Mouse (Mus musculus): ENCODE measurements around the gene St6gal1. TPM values are rescaled to one million over a fixed set of nuclear protein-coding genes. Genes with fewer than 3 reads are reported as not detected.
A peak's percentile ranks its signal among the peaks of the same experiment; 100 is the strongest.
"Not testable (repeated sequence)": the region's sequence is repeated elsewhere in the genome, so short reads cannot be mapped to it uniquely, and the experiment has no call there.

St6gal1 gene
- polyA plus RNA-seq (2016; fragmentation: Nextera tagmentation; extraction: Ambion mirVana): 21.5 and 24.1 TPM in 2 replicates

GRCm38 (mm10) chr16:23224671-23225068, at the start of gene St6gal1:
St6gal1 (plus strand) TSS chr16:23224740.
- Histone ChIP-seq H3K9ac (replicated peaks) (peak within 1 kb of the TSS; percentile 94), H3K36me3 (no peaks in the 10 kb centered on the region), H3K9me3 (no peaks in the 10 kb centered on the region), H3K27me3 (no peaks in the 10 kb centered on the region), H3K4me1 (replicated peaks) (peaks cover 26% of the 10 kb centered on the region), H3K4me3 (replicated peaks) (peak within 1 kb of the TSS; percentile 76), H3K4me2 (peak within 1 kb of the TSS; percentile 78), H3K27ac (peak within 1 kb of the TSS; percentile 91)
- ATAC-seq (ENCODE audit: insufficient number of reproducible peaks, insufficient read depth, low FRiP score, low TSS enrichment, low read depth): peak; percentile 82
- 0% methylated on average over 20 of the region's 20 CpGs for WGBS

DNA sequence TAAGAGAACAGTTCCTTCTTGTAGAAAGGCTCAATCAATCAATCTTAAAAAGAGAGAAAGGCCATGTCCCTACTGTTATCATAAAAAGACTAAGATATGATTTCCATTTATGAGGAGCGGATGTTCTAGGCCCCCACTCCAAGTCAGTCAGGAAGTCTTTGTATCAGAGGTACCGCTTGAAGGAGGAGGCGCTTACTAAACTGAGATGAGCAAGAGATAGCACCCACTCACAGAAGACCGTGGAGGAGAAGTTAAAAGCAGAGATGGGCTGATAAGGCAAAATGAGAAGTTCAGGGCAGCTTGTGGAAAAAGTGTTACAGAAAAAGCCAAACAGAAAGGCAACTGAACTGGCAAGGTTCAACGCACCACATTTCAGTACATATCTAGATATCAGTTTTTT, 49.7 kb upstream of the St6gal1 start:
- Histone ChIP-seq H3K27me3 (no peaks in the 10 kb centered on the region), H3K36me3 (no peaks in the 10 kb centered on the region), H3K9ac (replicated peaks) (no peak overlapping the region), H3K4me3 (replicated peaks) (no peak overlapping the region), H3K4me2 (no peak overlapping the region), H3K27ac (no peak overlapping the region), H3K4me1 (replicated peaks) (no peaks in the 10 kb centered on the region), H3K9me3 (0 out of 2 replicates have a peak, but pooled peaks cover 7% of the 10 kb centered on the region)
- 93% methylated on average over 5 of the region's 5 CpGs for WGBS
- ATAC-seq (ENCODE audit: insufficient number of reproducible peaks, insufficient read depth, low FRiP score, low TSS enrichment, low read depth): no peak

DNA sequence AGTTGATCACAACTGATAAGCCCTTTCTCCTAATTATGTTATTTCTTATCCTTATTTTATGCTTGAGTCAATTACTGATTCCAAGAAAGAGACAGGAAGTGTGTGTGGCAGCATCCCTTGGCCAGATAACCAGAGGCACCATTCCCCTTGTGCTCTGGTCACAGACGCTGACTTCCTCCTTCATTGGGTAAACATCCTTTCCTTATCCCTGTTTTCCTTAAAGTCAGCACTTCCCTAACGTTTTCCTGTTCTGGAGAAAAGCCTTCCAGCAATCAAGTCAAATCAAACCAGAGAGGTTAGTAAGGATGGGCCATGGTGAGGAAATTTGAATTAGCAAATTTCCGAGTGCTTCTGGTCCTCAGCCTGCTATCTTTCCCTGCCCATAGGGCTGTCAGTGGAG, 48.6 kb upstream of the St6gal1 start:
- Histone ChIP-seq H3K36me3 (no peaks in the 10 kb centered on the region), H3K4me3 (replicated peaks) (no peak overlapping the region), H3K27me3 (no peaks in the 10 kb centered on the region), H3K9me3 (0 out of 2 replicates have a peak, but pooled peaks cover 7% of the 10 kb centered on the region), H3K4me1 (replicated peaks) (no peaks in the 10 kb centered on the region), H3K4me2 (no peak overlapping the region), H3K9ac (replicated peaks) (no peak overlapping the region), H3K27ac (no peak overlapping the region)
- WGBS: 60% methylated on average over 3 of the region's 3 CpGs
- no peak for ATAC-seq (ENCODE audit: insufficient number of reproducible peaks, insufficient read depth, low FRiP score, low TSS enrichment, low read depth)

GRCm38 (mm10) chr16:23177856-23178255, 46.7 kb upstream of the St6gal1 start:
- no peak overlapping the region for H3K9ac ChIP-seq (replicated peaks)
- 0 out of 2 replicates have a peak, but pooled peaks cover under 1% of the 10 kb centered on the region for H3K9me3 ChIP-seq
- no peak overlapping the region for H3K27ac ChIP-seq
- no peaks in the 10 kb centered on the region for H3K36me3 ChIP-seq
- H3K4me2 ChIP-seq: no peak overlapping the region
- H3K27me3 ChIP-seq: no peaks in the 10 kb centered on the region
- no peaks in the 10 kb centered on the region for H3K4me1 ChIP-seq (replicated peaks)
- ATAC-seq (ENCODE audit: insufficient number of reproducible peaks, insufficient read depth, low FRiP score, low TSS enrichment, low read depth): no peak
- 96% methylated on average over 2 of the region's 2 CpGs for WGBS
- no peak overlapping the region for H3K4me3 ChIP-seq (replicated peaks)

- ATAC-seq (ENCODE audit: insufficient number of reproducible peaks, insufficient read depth, low FRiP score, low TSS enrichment, low read depth): no peak
- no peaks in the 10 kb centered on the region for H3K4me1 ChIP-seq (replicated peaks)
- H3K9ac ChIP-seq (replicated peaks): no peak overlapping the region
Observed at GRCm38 (mm10) chr16:23178796-23179195, 45.7 kb upstream of the St6gal1 start.

DNA sequence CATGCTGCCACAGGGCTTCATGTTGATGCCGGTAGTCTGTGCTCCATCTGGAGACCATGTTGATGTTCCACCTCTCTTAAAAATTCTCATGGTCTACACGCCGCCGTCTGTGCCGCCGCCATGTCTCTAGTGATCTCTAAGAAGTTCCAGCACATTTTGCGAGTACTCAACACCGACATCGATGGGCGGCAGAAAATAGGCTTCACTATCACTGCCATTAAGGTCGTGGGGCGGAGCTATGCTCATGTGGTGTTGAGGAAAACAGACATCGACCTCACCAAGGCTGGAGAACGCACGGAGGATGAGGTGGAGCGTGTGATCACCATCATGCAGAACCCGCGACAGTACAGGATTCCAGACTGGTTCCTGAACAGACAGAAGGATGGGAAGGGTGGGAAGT, 45.1 kb upstream of the St6gal1 start:
- not testable (repeated sequence) for H3K9me3 ChIP-seq; H3K27ac ChIP-seq; H3K9ac ChIP-seq (replicated peaks); H3K27me3 ChIP-seq; H3K36me3 ChIP-seq; H3K4me1 ChIP-seq (replicated peaks); ATAC-seq (ENCODE audit: insufficient number of reproducible peaks, insufficient read depth, low FRiP score, low TSS enrichment, low read depth); H3K4me3 ChIP-seq (replicated peaks); H3K4me2 ChIP-seq
- 90% methylated on average over 18 of the region's 18 CpGs for WGBS

More at GRCm38 (mm10) chr16:23178796-23179195, 45.7 kb upstream of the St6gal1 start:
- Histone ChIP-seq H3K4me2 (no peak overlapping the region), H3K27ac (no peak overlapping the region), H3K4me3 (replicated peaks) (no peak overlapping the region), H3K36me3 (no peaks in the 10 kb centered on the region), H3K27me3 (no peaks in the 10 kb centered on the region), H3K9me3 (no peaks in the 10 kb centered on the region)
- WGBS: 92% methylated on average over 5 of the region's 5 CpGs

- ATAC-seq (ENCODE audit: insufficient number of reproducible peaks, insufficient read depth, low FRiP score, low TSS enrichment, low read depth): no peak
- 66% methylated on average over 4 of the region's 4 CpGs for WGBS
Observed at GRCm38 (mm10) chr16:23181054-23181453, 43.5 kb upstream of the St6gal1 start.

GRCm38 (mm10) chr16:23181487-23181886, 43.1 kb upstream of the St6gal1 start:
- no peaks in the 10 kb centered on the region for H3K9me3 ChIP-seq
- no peaks in the 10 kb centered on the region for H3K4me1 ChIP-seq (replicated peaks)
- 80% methylated on average over 3 of the region's 3 CpGs for WGBS
- no peak overlapping the region for H3K4me2 ChIP-seq
- no peak overlapping the region for H3K27ac ChIP-seq
- no peak overlapping the region for H3K4me3 ChIP-seq (replicated peaks)
- no peak overlapping the region for H3K9ac ChIP-seq (replicated peaks)
- H3K36me3 ChIP-seq: no peaks in the 10 kb centered on the region
- H3K27me3 ChIP-seq: no peaks in the 10 kb centered on the region
- ATAC-seq (ENCODE audit: insufficient number of reproducible peaks, insufficient read depth, low FRiP score, low TSS enrichment, low read depth): no peak

More at GRCm38 (mm10) chr16:23181054-23181453, 43.5 kb upstream of the St6gal1 start:
- Histone ChIP-seq H3K36me3 (no peaks in the 10 kb centered on the region), H3K27ac (no peak overlapping the region), H3K27me3 (no peaks in the 10 kb centered on the region), H3K4me1 (replicated peaks) (no peaks in the 10 kb centered on the region), H3K9me3 (no peaks in the 10 kb centered on the region), H3K9ac (replicated peaks) (no peak overlapping the region), H3K4me2 (no peak overlapping the region), H3K4me3 (replicated peaks) (no peak overlapping the region)

- no peaks in the 10 kb centered on the region for H3K36me3 ChIP-seq
- 91% methylated on average over 1 of the region's 1 CpGs for WGBS
- no peaks in the 10 kb centered on the region for H3K27me3 ChIP-seq
- H3K9me3 ChIP-seq: no peaks in the 10 kb centered on the region
- H3K4me3 ChIP-seq (replicated peaks): no peak overlapping the region
- no peak for ATAC-seq (ENCODE audit: insufficient number of reproducible peaks, insufficient read depth, low FRiP score, low TSS enrichment, low read depth)
- no peak overlapping the region for H3K27ac ChIP-seq
- no peaks in the 10 kb centered on the region for H3K4me1 ChIP-seq (replicated peaks)
- no peak overlapping the region for H3K4me2 ChIP-seq
- H3K9ac ChIP-seq (replicated peaks): no peak overlapping the region
Observed at GRCm38 (mm10) chr16:23181942-23182597, 42.5 kb upstream of the St6gal1 start.

DNA sequence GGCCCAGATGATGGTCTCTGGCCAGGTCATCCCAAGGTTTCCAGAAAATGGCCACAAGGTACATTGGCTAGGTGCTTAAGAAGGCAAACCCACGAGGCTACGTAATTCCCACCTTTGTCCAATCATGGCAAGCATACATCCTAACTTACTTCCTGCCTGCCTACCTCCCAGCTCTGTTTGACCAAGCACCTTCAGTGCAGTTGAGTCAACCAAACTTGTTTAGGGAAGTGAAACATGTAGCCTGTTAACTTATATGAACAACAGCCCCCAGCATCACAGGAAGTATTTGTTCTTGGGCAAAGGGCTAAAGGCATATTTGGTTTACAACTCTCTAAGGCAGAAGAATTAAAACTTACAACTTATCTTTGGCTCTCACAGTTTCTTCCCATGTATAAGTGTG, 38.7 kb upstream of the St6gal1 start:
- Histone ChIP-seq H3K9me3 (no peaks in the 10 kb centered on the region), H3K4me2 (no peak overlapping the region), H3K27ac (no peak overlapping the region), H3K4me1 (replicated peaks) (no peaks in the 10 kb centered on the region), H3K9ac (replicated peaks) (no peak overlapping the region), H3K36me3 (no peaks in the 10 kb centered on the region), H3K4me3 (replicated peaks) (no peak overlapping the region), H3K27me3 (no peaks in the 10 kb centered on the region)
- 91% methylated on average over 2 of the region's 2 CpGs for WGBS
- ATAC-seq (ENCODE audit: insufficient number of reproducible peaks, insufficient read depth, low FRiP score, low TSS enrichment, low read depth): no peak

GRCm38 (mm10) chr16:23186418-23186817, 38.1 kb upstream of the St6gal1 start:
- Histone ChIP-seq H3K4me3 (replicated peaks) (no peak overlapping the region), H3K36me3 (no peaks in the 10 kb centered on the region), H3K4me2 (no peak overlapping the region), H3K4me1 (replicated peaks) (no peaks in the 10 kb centered on the region), H3K9ac (replicated peaks) (no peak overlapping the region), H3K27me3 (no peaks in the 10 kb centered on the region), H3K9me3 (no peaks in the 10 kb centered on the region), H3K27ac (no peak overlapping the region)
- 78% methylated on average over 4 of the region's 4 CpGs for WGBS
- ATAC-seq (ENCODE audit: insufficient number of reproducible peaks, insufficient read depth, low FRiP score, low TSS enrichment, low read depth): no peak

DNA sequence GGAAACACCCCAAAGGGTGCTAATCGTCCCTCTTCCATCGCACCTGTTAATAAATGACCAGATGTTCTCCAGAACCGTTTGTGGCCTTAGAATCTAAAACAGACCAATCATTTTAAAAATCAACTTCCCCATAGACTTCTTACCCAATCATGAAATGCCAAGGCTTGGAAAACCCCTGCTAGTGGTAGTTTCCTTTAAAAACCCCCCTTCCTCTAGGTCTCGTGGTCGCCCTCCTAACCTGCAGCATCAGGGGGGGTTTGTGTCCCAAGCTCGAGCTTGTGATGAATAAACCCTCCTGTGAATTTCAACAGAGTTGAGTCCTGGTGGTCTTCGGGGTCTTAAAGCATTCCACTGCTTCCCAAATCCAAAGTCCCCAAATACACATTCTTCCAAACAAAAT, 36.6 kb upstream of the St6gal1 start:
- Histone ChIP-seq H3K4me2 (no peak overlapping the region), H3K4me1 (replicated peaks) (no peaks in the 10 kb centered on the region), H3K36me3 (no peaks in the 10 kb centered on the region), H3K9me3 (no peaks in the 10 kb centered on the region), H3K4me3 (replicated peaks) (no peak overlapping the region), H3K9ac (replicated peaks) (no peak overlapping the region), H3K27ac (no peak overlapping the region), H3K27me3 (no peaks in the 10 kb centered on the region)
- no peak for ATAC-seq (ENCODE audit: insufficient number of reproducible peaks, insufficient read depth, low FRiP score, low TSS enrichment, low read depth)
- WGBS: 82% methylated on average over 7 of the region's 7 CpGs
